Mouse (Mus musculus): ENCODE results near the gene Odf3l2. TPM values are rescaled to one million over a fixed set of nuclear protein-coding genes. Genes with fewer than 3 reads are reported as not detected.

The Odf3l2 gene
- total and polyA plus RNA-seq, 3 experiments, result not detected

DNA sequence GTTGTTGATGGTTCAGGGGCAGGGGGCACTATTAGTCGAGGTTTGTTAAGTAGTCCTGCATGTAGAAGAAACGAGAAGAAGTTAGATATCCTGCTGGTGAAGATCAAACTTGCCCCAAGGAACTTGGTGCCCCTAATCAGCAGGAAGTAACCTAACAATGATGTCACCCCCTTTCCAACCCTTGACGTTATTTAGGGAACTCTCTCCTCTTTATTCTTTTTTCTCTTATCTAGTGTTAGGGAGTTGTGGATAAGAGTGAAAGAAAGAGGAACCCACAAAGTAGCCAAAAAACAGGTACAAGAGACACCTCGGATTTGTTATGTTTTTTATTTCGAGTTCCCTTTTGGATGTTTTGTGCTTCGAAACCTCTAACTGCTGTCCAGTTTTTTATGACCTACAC, 51.4 kb downstream of the Odf3l2 start:
- H3K9ac ChIP-seq (ENCODE audit: control insufficient read depth, low read depth, low read length, poor library complexity, severe bottlenecking), result no peak overlapping the region
- no peaks in the 10 kb centered on the region for H3K9me3 ChIP-seq (replicated peaks; ENCODE audit: insufficient read depth, low read length)
- peaks cover 4 to 10% of the 10 kb centered on the region in 2 experiments for H3K4me1 ChIP-seq (ENCODE audit: control insufficient read depth in 1 of 2, insufficient read depth in 2 of 2, low read length in 2 of 2)
- no peak overlapping the region for H3K27ac ChIP-seq (ENCODE audit: control insufficient read depth, low read depth, low read length)
- H3K4me3 ChIP-seq (ENCODE audit: control insufficient read depth in 1 of 2, insufficient read depth in 1 of 2, low read depth in 2 of 2, low read length in 2 of 2), result no peak overlapping the region
- TF ChIP-seq EP300 (IDR thresholded peaks at IDR 0.05; ENCODE audit: low read depth in 1 of 2, low read length in 2 of 2), result peak; percentile 68 to 78
- 0 out of 2 replicates have a peak, but pooled peaks have one; percentile 38 for TF ChIP-seq SIN3A (IDR thresholded peaks at IDR 0.05; ENCODE audit: low read length)
- no peak for TF ChIP-seq ZKSCAN1 (IDR thresholded peaks at IDR 0.05; ENCODE audit: low read depth, low read length)
- TF ChIP-seq RCOR1 (IDR thresholded peaks at IDR 0.05; ENCODE audit: low read depth, low read length), result peak; percentile 60; the same call in 1 of the 2 replicates
- peak; percentile 89 for TF ChIP-seq ETS1 (IDR thresholded peaks at IDR 0.05; ENCODE audit: low read depth, low read length)
- TF ChIP-seq GATA1 (IDR thresholded peaks at IDR 0.05; ENCODE audit: low read depth, low read length), result peak; percentile 82
- H3K36me3 ChIP-seq (ENCODE audit: control insufficient read depth in 1 of 2, insufficient read depth in 2 of 2, low read length in 2 of 2), result peaks cover 0 to 5% of the 10 kb centered on the region in 2 experiments; a peak in 2 of 4 replicates
- no peaks in the 10 kb centered on the region for H3K27me3 ChIP-seq (ENCODE audit: control insufficient read depth in 1 of 2, insufficient read depth in 2 of 2, low read length in 2 of 2)
- DNase-seq (ENCODE audit: low read depth, low spot score), result peak; percentile 70
- H3K79me2 ChIP-seq (ENCODE audit: control insufficient read depth, insufficient read depth, low read length, poor library complexity), result no peaks in the 10 kb centered on the region

DNA sequence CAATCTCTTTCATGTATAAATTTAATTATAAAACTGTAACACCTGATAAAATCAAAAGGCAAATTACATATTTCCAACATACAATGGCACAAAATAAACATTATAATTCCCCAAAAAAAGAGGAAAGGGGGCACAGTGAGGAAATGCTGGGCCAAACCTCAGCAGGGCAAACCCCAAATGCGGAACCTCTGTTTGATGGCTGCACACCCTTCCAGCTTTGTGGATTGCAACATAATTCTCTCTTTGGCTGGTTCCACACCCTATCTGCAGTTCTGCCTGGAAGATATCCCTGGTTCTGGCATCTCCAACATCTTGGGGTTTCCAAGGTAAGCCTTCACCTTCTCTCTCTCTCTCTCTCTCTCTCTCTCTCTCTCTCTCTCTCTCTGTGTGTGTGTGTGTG, 54.8 kb downstream of the Odf3l2 start:
- Histone ChIP-seq H3K36me3 (ENCODE audit: control insufficient read depth in 1 of 2, insufficient read depth in 2 of 2, low read length in 2 of 2) (peaks cover 0 to 10% of the 10 kb centered on the region in 2 experiments; a peak in 2 of 4 replicates), H3K27me3 (ENCODE audit: control insufficient read depth in 1 of 2, insufficient read depth in 2 of 2, low read length in 2 of 2) (no peaks in the 10 kb centered on the region), H3K79me2 (ENCODE audit: control insufficient read depth, insufficient read depth, low read length, poor library complexity) (no peaks in the 10 kb centered on the region), H3K9me3 (replicated peaks; ENCODE audit: insufficient read depth, low read length) (no peaks in the 10 kb centered on the region), H3K27ac (ENCODE audit: control insufficient read depth, low read depth, low read length) (no peak overlapping the region), H3K4me1 (ENCODE audit: control insufficient read depth in 1 of 2, insufficient read depth in 2 of 2, low read length in 2 of 2) (peaks cover 7 to 24% of the 10 kb centered on the region in 2 experiments), H3K4me3 (ENCODE audit: control insufficient read depth in 1 of 2, insufficient read depth in 1 of 2, low read depth in 2 of 2, low read length in 2 of 2) (no peak overlapping the region), H3K9ac (ENCODE audit: control insufficient read depth, low read depth, low read length, poor library complexity, severe bottlenecking) (no peak overlapping the region)
- DNase-seq (ENCODE audit: low read depth, low spot score), result no peak
- TF ChIP-seq ZC3H11A (IDR thresholded peaks at IDR 0.05; ENCODE audit: low read depth, low read length), result no peak
- no peak for TF ChIP-seq JUND (IDR thresholded peaks at IDR 0.05; ENCODE audit: low read depth, low read length)
- TF ChIP-seq RAD21 (IDR thresholded peaks at IDR 0.05; ENCODE audit: low read depth, low read length), result no peak
- no peak for TF ChIP-seq ELF1 (IDR thresholded peaks at IDR 0.05; ENCODE audit: low read depth, low read length)
- no peak for TF ChIP-seq UBTF (IDR thresholded peaks at IDR 0.05; ENCODE audit: borderline replicate concordance, insufficient read depth, low read depth, low read length)
- TF ChIP-seq HCFC1 (IDR thresholded peaks at IDR 0.05; ENCODE audit: low read depth, low read length), result no peak
- TF ChIP-seq MAFK (IDR thresholded peaks at IDR 0.05; ENCODE audit: borderline replicate concordance, low read depth, low read length), result no peak
- TF ChIP-seq ETS1 (IDR thresholded peaks at IDR 0.05; ENCODE audit: low read depth, low read length), result no peak
- no peak for TF ChIP-seq SIN3A (IDR thresholded peaks at IDR 0.05; ENCODE audit: low read length)
- no peak for TF ChIP-seq TAL1 (IDR thresholded peaks at IDR 0.05; ENCODE audit: low read length)
- no peak for TF ChIP-seq ZNF384 (IDR thresholded peaks at IDR 0.05; ENCODE audit: low read depth, low read length)
- no peak for TF ChIP-seq USF1 (IDR thresholded peaks at IDR 0.05; ENCODE audit: low read depth, low read length)
- no peak for TF ChIP-seq CTCF (IDR thresholded peaks at IDR 0.05 in 2 of 3, conservative IDR thresholded peaks at IDR 0.05 in 1 of 3; ENCODE audit: control insufficient read depth in 1 of 3, insufficient read depth in 1 of 3, low read depth in 2 of 3, low read length in 3 of 3, poor library complexity in 1 of 3, severe bottlenecking in 1 of 3)
- no peak for TF ChIP-seq CHD2 (IDR thresholded peaks at IDR 0.05; ENCODE audit: low read length)
- no peak for TF ChIP-seq TBP (IDR thresholded peaks at IDR 0.05; ENCODE audit: low read depth, low read length)
- no peak for TF ChIP-seq POLR2AphosphoS2 (IDR thresholded peaks at IDR 0.05; ENCODE audit: low read length)
- no peak for TF ChIP-seq NRF1 (IDR thresholded peaks at IDR 0.05; ENCODE audit: insufficient read depth, low read depth, low read length, poor library complexity, severe bottlenecking)

Other genes starting within 250 kb of the Odf3l2 start
- gene Vmn2r83, start 177.0 kb downstream of the Odf3l2 start, total RNA-seq (2012; rRNA removed), result not detected in 2 replicates
- gene Vmn2r83, start 177.0 kb downstream of the Odf3l2 start, polyA plus RNA-seq (2012; ENCODE audit: insufficient read depth in 1 of 2, insufficient read length in 2 of 2, low read depth in 1 of 2, low replicate concordance in 2 of 2, missing spikeins in 1 of 2), result not detected
- 25.5 and 26.0 TPM in 2 replicates for gene Plpp2, start 111.9 kb downstream of the Odf3l2 start, total RNA-seq (2012; rRNA removed)
- 10 to 100 TPM in 1 of 2 experiments, not detected in 1; 32.8 TPM for gene Plpp2, start 111.9 kb downstream of the Odf3l2 start, polyA plus RNA-seq (2012; ENCODE audit: insufficient read depth in 1 of 2, insufficient read length in 2 of 2, low read depth in 1 of 2, low replicate concordance in 2 of 2, missing spikeins in 1 of 2)
- gene Mier2, start 90.5 kb downstream of the Odf3l2 start, total RNA-seq (2012; rRNA removed), result 19.8 and 24.8 TPM in 2 replicates
- 10 to 100 TPM in 1 of 2 experiments, not detected in 1; 36.2 TPM for gene Mier2, start 90.5 kb downstream of the Odf3l2 start, polyA plus RNA-seq (2012; ENCODE audit: insufficient read depth in 1 of 2, insufficient read length in 2 of 2, low read depth in 1 of 2, low replicate concordance in 2 of 2, missing spikeins in 1 of 2)
- gene Theg, start 58.4 kb downstream of the Odf3l2 start, total RNA-seq (2012; rRNA removed), result not detected in 2 replicates
- not detected for gene Theg, start 58.4 kb downstream of the Odf3l2 start, polyA plus RNA-seq (2012; ENCODE audit: insufficient read depth in 1 of 2, insufficient read length in 2 of 2, low read depth in 1 of 2, low replicate concordance in 2 of 2, missing spikeins in 1 of 2)
- not detected in 2 replicates for gene C2cd4c, start 31.7 kb downstream of the Odf3l2 start, total RNA-seq (2012; rRNA removed)
- under 1 TPM in 1 of 2 experiments, not detected in 1; 0.01 TPM for gene C2cd4c, start 31.7 kb downstream of the Odf3l2 start, polyA plus RNA-seq (2012; ENCODE audit: insufficient read depth in 1 of 2, insufficient read length in 2 of 2, low read depth in 1 of 2, low replicate concordance in 2 of 2, missing spikeins in 1 of 2)
- not detected in 2 replicates for gene Shc2, start 7.8 kb downstream of the Odf3l2 start, total RNA-seq (2012; rRNA removed)
- gene Shc2, start 7.8 kb downstream of the Odf3l2 start, polyA plus RNA-seq (2012; ENCODE audit: insufficient read depth in 1 of 2, insufficient read length in 2 of 2, low read depth in 1 of 2, low replicate concordance in 2 of 2, missing spikeins in 1 of 2), result not detected
- not detected in 2 replicates for gene Madcam1, start 18.8 kb upstream of the Odf3l2 start, total RNA-seq (2012; rRNA removed)
- not detected for gene Madcam1, start 18.8 kb upstream of the Odf3l2 start, polyA plus RNA-seq (2012; ENCODE audit: insufficient read depth in 1 of 2, insufficient read length in 2 of 2, low read depth in 1 of 2, low replicate concordance in 2 of 2, missing spikeins in 1 of 2)
- gene Tpgs1, start 23.6 kb upstream of the Odf3l2 start, total RNA-seq (2012; rRNA removed), result 17.7 and 23.5 TPM in 2 replicates
- gene Tpgs1, start 23.6 kb upstream of the Odf3l2 start, polyA plus RNA-seq (2012; ENCODE audit: insufficient read depth in 1 of 2, insufficient read length in 2 of 2, low read depth in 1 of 2, low replicate concordance in 2 of 2, missing spikeins in 1 of 2), result 10 to 100 TPM in 1 of 2 experiments, not detected in 1; 48.0 TPM
- gene Cdc34, start 36.5 kb upstream of the Odf3l2 start, total RNA-seq (2012; rRNA removed), result 288 and 318 TPM in 2 replicates
- 100 to 1,000 TPM; 417 to 422 TPM for gene Cdc34, start 36.5 kb upstream of the Odf3l2 start, polyA plus RNA-seq (2012; ENCODE audit: insufficient read depth in 1 of 2, insufficient read length in 2 of 2, low read depth in 1 of 2, low replicate concordance in 2 of 2, missing spikeins in 1 of 2)
- 1.5 and 2.5 TPM in 2 replicates for gene Gzmm, start 43.3 kb upstream of the Odf3l2 start, total RNA-seq (2012; rRNA removed)
- 1 to 10 TPM in 1 of 2 experiments, not detected in 1; 2.3 TPM for gene Gzmm, start 43.3 kb upstream of the Odf3l2 start, polyA plus RNA-seq (2012; ENCODE audit: insufficient read depth in 1 of 2, insufficient read length in 2 of 2, low read depth in 1 of 2, low replicate concordance in 2 of 2, missing spikeins in 1 of 2)
- gene Bsg, start 58.8 kb upstream of the Odf3l2 start, total RNA-seq (2012; rRNA removed), result 346 and 406 TPM in 2 replicates
- 100 to 1,000 TPM; 318 to 700 TPM for gene Bsg, start 58.8 kb upstream of the Odf3l2 start, polyA plus RNA-seq (2012; ENCODE audit: insufficient read depth in 1 of 2, insufficient read length in 2 of 2, low read depth in 1 of 2, low replicate concordance in 2 of 2, missing spikeins in 1 of 2)
- 0.42 and 0.59 TPM in 2 replicates for gene Hcn2, start 70.9 kb upstream of the Odf3l2 start, total RNA-seq (2012; rRNA removed)
- gene Hcn2, start 70.9 kb upstream of the Odf3l2 start, polyA plus RNA-seq (2012; ENCODE audit: insufficient read depth in 1 of 2, insufficient read length in 2 of 2, low read depth in 1 of 2, low replicate concordance in 2 of 2, missing spikeins in 1 of 2), result 1 to 10 TPM in 1 of 2 experiments, not detected in 1; 1.6 TPM
- 35.7 and 36.7 TPM in 2 replicates for gene Polrmt, start 100.8 kb upstream of the Odf3l2 start, total RNA-seq (2012; rRNA removed)
- 10 to 100 TPM in 1 of 2 experiments, not detected in 1; 66.9 TPM for gene Polrmt, start 100.8 kb upstream of the Odf3l2 start, polyA plus RNA-seq (2012; ENCODE audit: insufficient read depth in 1 of 2, insufficient read length in 2 of 2, low read depth in 1 of 2, low replicate concordance in 2 of 2, missing spikeins in 1 of 2)
- 0.15 and 0.33 TPM in 2 replicates for gene Fgf22, start 109.3 kb upstream of the Odf3l2 start, total RNA-seq (2012; rRNA removed)
- gene Fgf22, start 109.3 kb upstream of the Odf3l2 start, polyA plus RNA-seq (2012; ENCODE audit: insufficient read depth in 1 of 2, insufficient read length in 2 of 2, low read depth in 1 of 2, low replicate concordance in 2 of 2, missing spikeins in 1 of 2), result under 1 TPM in 1 of 2 experiments, not detected in 1; 0.33 TPM
- 78.8 and 84.8 TPM in 2 replicates for gene Rnf126, start 121.2 kb upstream of the Odf3l2 start, total RNA-seq (2012; rRNA removed)
- 100 to 1,000 TPM; 174 to 184 TPM for gene Rnf126, start 121.2 kb upstream of the Odf3l2 start, polyA plus RNA-seq (2012; ENCODE audit: insufficient read depth in 1 of 2, insufficient read length in 2 of 2, low read depth in 1 of 2, low replicate concordance in 2 of 2, missing spikeins in 1 of 2)
- gene Fstl3, start 131.5 kb upstream of the Odf3l2 start, total RNA-seq (2012; rRNA removed), result 2.2 and 4.3 TPM in 2 replicates
- 1 to 10 TPM in 1 of 2 experiments, not detected in 1; 7.1 TPM for gene Fstl3, start 131.5 kb upstream of the Odf3l2 start, polyA plus RNA-seq (2012; ENCODE audit: insufficient read depth in 1 of 2, insufficient read length in 2 of 2, low read depth in 1 of 2, low replicate concordance in 2 of 2, missing spikeins in 1 of 2)
- gene Prss57, start 145.2 kb upstream of the Odf3l2 start, total RNA-seq (2012; rRNA removed), result 0.39 and 0.50 TPM in 2 replicates
- under 1 TPM in 1 of 2 experiments, not detected in 1; 0.70 TPM for gene Prss57, start 145.2 kb upstream of the Odf3l2 start, polyA plus RNA-seq (2012; ENCODE audit: insufficient read depth in 1 of 2, insufficient read length in 2 of 2, low read depth in 1 of 2, low replicate concordance in 2 of 2, missing spikeins in 1 of 2)
- 4.8 TPM in 2 replicates for gene Palm, start 147.8 kb upstream of the Odf3l2 start, total RNA-seq (2012; rRNA removed)
- gene Palm, start 147.8 kb upstream of the Odf3l2 start, polyA plus RNA-seq (2012; ENCODE audit: insufficient read depth in 1 of 2, insufficient read length in 2 of 2, low read depth in 1 of 2, low replicate concordance in 2 of 2, missing spikeins in 1 of 2), result 10 to 100 TPM in 1 of 2 experiments, not detected in 1; 15.5 TPM
- gene Misp, start 175.3 kb upstream of the Odf3l2 start, total RNA-seq (2012; rRNA removed), result not detected in 2 replicates
- not detected for gene Misp, start 175.3 kb upstream of the Odf3l2 start, polyA plus RNA-seq (2012; ENCODE audit: insufficient read depth in 1 of 2, insufficient read length in 2 of 2, low read depth in 1 of 2, low replicate concordance in 2 of 2, missing spikeins in 1 of 2)
- gene Ptbp1, start 208.7 kb upstream of the Odf3l2 start, total RNA-seq (2012; rRNA removed), result 301 and 316 TPM in 2 replicates
- gene Ptbp1, start 208.7 kb upstream of the Odf3l2 start, polyA plus RNA-seq (2012; ENCODE audit: insufficient read depth in 1 of 2, insufficient read length in 2 of 2, low read depth in 1 of 2, low replicate concordance in 2 of 2, missing spikeins in 1 of 2), result 100 to 1,000 TPM; 329 to 837 TPM
- 9.1 and 11.2 TPM in 2 replicates for gene Prtn3, start 228.7 kb upstream of the Odf3l2 start, total RNA-seq (2012; rRNA removed)
- gene Prtn3, start 228.7 kb upstream of the Odf3l2 start, polyA plus RNA-seq (2012; ENCODE audit: insufficient read depth in 1 of 2, insufficient read length in 2 of 2, low read depth in 1 of 2, low replicate concordance in 2 of 2, missing spikeins in 1 of 2), result 10 to 100 TPM in 1 of 2 experiments, not detected in 1; 31.5 TPM
- 0.56 and 0.85 TPM in 2 replicates for gene Plppr3, start 228.9 kb upstream of the Odf3l2 start, total RNA-seq (2012; rRNA removed)
- gene Plppr3, start 228.9 kb upstream of the Odf3l2 start, polyA plus RNA-seq (2012; ENCODE audit: insufficient read depth in 1 of 2, insufficient read length in 2 of 2, low read depth in 1 of 2, low replicate concordance in 2 of 2, missing spikeins in 1 of 2), result 1 to 10 TPM in 1 of 2 experiments, not detected in 1; 6.2 TPM
- gene Elane, start 240.5 kb upstream of the Odf3l2 start, total RNA-seq (2012; rRNA removed), result not detected in 2 replicates
- gene Elane, start 240.5 kb upstream of the Odf3l2 start, polyA plus RNA-seq (2012; ENCODE audit: insufficient read depth in 1 of 2, insufficient read length in 2 of 2, low read depth in 1 of 2, low replicate concordance in 2 of 2, missing spikeins in 1 of 2), result under 1 TPM in 1 of 2 experiments, not detected in 1; 0.07 TPM
- not detected in 2 replicates for gene Cfd, start 245.1 kb upstream of the Odf3l2 start, total RNA-seq (2012; rRNA removed)
- under 1 TPM in 1 of 2 experiments, not detected in 1; 0.21 TPM for gene Cfd, start 245.1 kb upstream of the Odf3l2 start, polyA plus RNA-seq (2012; ENCODE audit: insufficient read depth in 1 of 2, insufficient read length in 2 of 2, low read depth in 1 of 2, low replicate concordance in 2 of 2, missing spikeins in 1 of 2)

All from MEL (cell line).